Mouse (Mus musculus): ENCODE measurements around the gene 1500009L16Rik. TPM values are rescaled to one million over a fixed set of nuclear protein-coding genes. Genes with fewer than 3 reads are reported as not detected.

1500009L16Rik gene
- polyA plus RNA-seq, 1 experiment from 2014 or later, result 45.4 TPM

- no peak overlapping the region for H3K27ac ChIP-seq
- WGBS, result 88% methylated on average over 5 of the region's 5 CpGs
- H3K27me3 ChIP-seq (ENCODE audit: insufficient read depth, poor library complexity, severe bottlenecking), result 0 out of 2 replicates have a peak, but pooled peaks cover 7% of the 10 kb centered on the region
- peaks cover 12% of the 10 kb centered on the region for H3K4me1 ChIP-seq (replicated peaks)
- H3K4me3 ChIP-seq, result no peak overlapping the region
- peaks cover 5% of the 10 kb centered on the region; the same call in 1 of the 2 replicates for H3K9me3 ChIP-seq
- H3K36me3 ChIP-seq, result no peaks in the 10 kb centered on the region
- no peak for DNase-seq (ENCODE audit: low spot score)
Measured at GRCm38 (mm10) chr10:83727846-83728245, 5.2 kb downstream of the 1500009L16Rik start.

- Histone ChIP-seq H3K27ac (no peak overlapping the region), H3K9me3 (peaks cover 5% of the 10 kb centered on the region; the same call in 1 of the 2 replicates), H3K4me3 (no peak overlapping the region), H3K27me3 (ENCODE audit: insufficient read depth, poor library complexity, severe bottlenecking) (0 out of 2 replicates have a peak, but pooled peaks cover 7% of the 10 kb centered on the region), H3K36me3 (no peaks in the 10 kb centered on the region), H3K4me1 (replicated peaks) (peaks cover 5% of the 10 kb centered on the region)
- 74% methylated on average over 6 of the region's 6 CpGs for WGBS
- no peak for DNase-seq (ENCODE audit: low spot score)
Measured at GRCm38 (mm10) chr10:83728529-83728928, 5.9 kb downstream of the 1500009L16Rik start.

GRCm38 (mm10) chr10:83729076-83729475 lies 6.4 kb downstream of the 1500009L16Rik start:
- DNase-seq (ENCODE audit: low spot score), result no peak

GRCm38 (mm10) chr10:83729492-83729891 lies 6.8 kb downstream of the 1500009L16Rik start:
- H3K9me3 ChIP-seq, result peaks cover 5% of the 10 kb centered on the region; the same call in 1 of the 2 replicates
- no peaks in the 10 kb centered on the region for H3K4me1 ChIP-seq (replicated peaks)
- H3K4me3 ChIP-seq, result no peak overlapping the region
- 30% methylated on average over 7 of the region's 7 CpGs for WGBS
- H3K27me3 ChIP-seq (ENCODE audit: insufficient read depth, poor library complexity, severe bottlenecking), result no peaks in the 10 kb centered on the region
- DNase-seq (ENCODE audit: low spot score), result peak; percentile 84
- H3K36me3 ChIP-seq, result no peaks in the 10 kb centered on the region
- no peak overlapping the region for H3K27ac ChIP-seq

More at GRCm38 (mm10) chr10:83729076-83729475, 6.4 kb downstream of the 1500009L16Rik start:
- Histone ChIP-seq H3K36me3 (no peaks in the 10 kb centered on the region), H3K4me1 (replicated peaks) (no peaks in the 10 kb centered on the region), H3K4me3 (no peak overlapping the region), H3K27me3 (ENCODE audit: insufficient read depth, poor library complexity, severe bottlenecking) (0 out of 2 replicates have a peak, but pooled peaks cover 2% of the 10 kb centered on the region), H3K27ac (no peak overlapping the region), H3K9me3 (peaks cover 5% of the 10 kb centered on the region; the same call in 1 of the 2 replicates)
- 74% methylated on average over 3 of the region's 3 CpGs for WGBS

GRCm38 (mm10) chr10:83733725-83734124 lies 11.1 kb downstream of the 1500009L16Rik start:
- Histone ChIP-seq H3K27me3 (ENCODE audit: insufficient read depth, poor library complexity, severe bottlenecking) (no peaks in the 10 kb centered on the region), H3K9me3 (no peaks in the 10 kb centered on the region), H3K27ac (no peak overlapping the region), H3K4me1 (replicated peaks) (0 out of 2 replicates have a peak, but pooled peaks cover 7% of the 10 kb centered on the region), H3K36me3 (peaks cover 3% of the 10 kb centered on the region; the same call in 1 of the 2 replicates), H3K4me3 (no peak overlapping the region)
- 85% methylated on average over 4 of the region's 4 CpGs for WGBS
- no peak for DNase-seq (ENCODE audit: low spot score)

GRCm38 (mm10) chr10:83738996-83739655 lies 16.5 kb downstream of the 1500009L16Rik start:
- peaks cover 18% of the 10 kb centered on the region for H3K9me3 ChIP-seq
- no peak for DNase-seq (ENCODE audit: low spot score)
- H3K27me3 ChIP-seq (ENCODE audit: insufficient read depth, poor library complexity, severe bottlenecking), result no peaks in the 10 kb centered on the region
- H3K4me1 ChIP-seq (replicated peaks), result 0 out of 2 replicates have a peak, but pooled peaks cover 7% of the 10 kb centered on the region
- no peak overlapping the region for H3K4me3 ChIP-seq
- H3K36me3 ChIP-seq, result peaks cover 14% of the 10 kb centered on the region
- WGBS, result 84% methylated on average over 15 of the region's 15 CpGs
- H3K27ac ChIP-seq, result no peak overlapping the region

- H3K4me3 ChIP-seq, result no peak overlapping the region
- H3K36me3 ChIP-seq, result peaks cover 11% of the 10 kb centered on the region; the same call in 1 of the 2 replicates
- 94% methylated on average over 3 of the region's 3 CpGs for WGBS
- H3K9me3 ChIP-seq, result peaks cover 21% of the 10 kb centered on the region
- no peaks in the 10 kb centered on the region for H3K27me3 ChIP-seq (ENCODE audit: insufficient read depth, poor library complexity, severe bottlenecking)
- H3K4me1 ChIP-seq (replicated peaks), result no peaks in the 10 kb centered on the region
- no peak for DNase-seq (ENCODE audit: low spot score)
- no peak overlapping the region for H3K27ac ChIP-seq
Measured at GRCm38 (mm10) chr10:83744656-83745055, 22.0 kb downstream of the 1500009L16Rik start.

GRCm38 (mm10) chr10:83753056-83753455 lies 30.4 kb downstream of the 1500009L16Rik start:
- WGBS, result 91% methylated on average over 1 of the region's 1 CpGs
- H3K27ac ChIP-seq, result no peak overlapping the region
- no peaks in the 10 kb centered on the region for H3K4me1 ChIP-seq (replicated peaks)
- DNase-seq (ENCODE audit: low spot score), result no peak
- H3K27me3 ChIP-seq (ENCODE audit: insufficient read depth, poor library complexity, severe bottlenecking), result no peaks in the 10 kb centered on the region
- no peak overlapping the region for H3K4me3 ChIP-seq
- H3K36me3 ChIP-seq, result no peaks in the 10 kb centered on the region
- H3K9me3 ChIP-seq, result no peaks in the 10 kb centered on the region

GRCm38 (mm10) chr10:83757343-83757962 lies 34.8 kb downstream of the 1500009L16Rik start:
- DNase-seq (ENCODE audit: low spot score), result no peak
- H3K4me3 ChIP-seq, result no peak overlapping the region
- no peaks in the 10 kb centered on the region for H3K27me3 ChIP-seq (ENCODE audit: insufficient read depth, poor library complexity, severe bottlenecking)
- WGBS, result 91% methylated on average over 17 of the region's 17 CpGs
- H3K9me3 ChIP-seq, result no peaks in the 10 kb centered on the region
- H3K27ac ChIP-seq, result no peak overlapping the region
- no peaks in the 10 kb centered on the region for H3K4me1 ChIP-seq (replicated peaks)
- H3K36me3 ChIP-seq, result 0 out of 2 replicates have a peak, but pooled peaks cover 2% of the 10 kb centered on the region

- Histone ChIP-seq H3K4me1 (replicated peaks) (no peaks in the 10 kb centered on the region), H3K27me3 (ENCODE audit: insufficient read depth, poor library complexity, severe bottlenecking) (no peaks in the 10 kb centered on the region), H3K36me3 (0 out of 2 replicates have a peak, but pooled peaks cover 7% of the 10 kb centered on the region), H3K9me3 (no peaks in the 10 kb centered on the region), H3K4me3 (no peak overlapping the region), H3K27ac (no peak overlapping the region)
- DNase-seq (ENCODE audit: low spot score), result no peak
- 89% methylated on average over 13 of the region's 13 CpGs for WGBS
Measured at GRCm38 (mm10) chr10:83758732-83759131, 36.1 kb downstream of the 1500009L16Rik start.

- H3K27ac ChIP-seq, result no peak overlapping the region
- peaks cover 15% of the 10 kb centered on the region for H3K36me3 ChIP-seq
- WGBS, result 66% methylated on average over 2 of the region's 2 CpGs
- peaks cover 5% of the 10 kb centered on the region; the same call in 1 of the 2 replicates for H3K9me3 ChIP-seq
- H3K4me1 ChIP-seq (replicated peaks), result no peaks in the 10 kb centered on the region
- no peak overlapping the region for H3K4me3 ChIP-seq
- no peaks in the 10 kb centered on the region for H3K27me3 ChIP-seq (ENCODE audit: insufficient read depth, poor library complexity, severe bottlenecking)
- DNase-seq (ENCODE audit: low spot score), result no peak
Measured at GRCm38 (mm10) chr10:83760535-83760934, 37.9 kb downstream of the 1500009L16Rik start.

GRCm38 (mm10) chr10:83763891-83764290 lies 41.2 kb downstream of the 1500009L16Rik start:
- H3K36me3 ChIP-seq, result peaks cover 15% of the 10 kb centered on the region
- H3K4me1 ChIP-seq (replicated peaks), result no peaks in the 10 kb centered on the region
- no peaks in the 10 kb centered on the region for H3K27me3 ChIP-seq (ENCODE audit: insufficient read depth, poor library complexity, severe bottlenecking)
- no peak overlapping the region for H3K27ac ChIP-seq
- no peak for DNase-seq (ENCODE audit: low spot score)
- WGBS, result 87% methylated on average over 4 of the region's 4 CpGs
- H3K4me3 ChIP-seq, result no peak overlapping the region
- peaks cover 5% of the 10 kb centered on the region; the same call in 1 of the 2 replicates for H3K9me3 ChIP-seq

- peaks cover 15% of the 10 kb centered on the region for H3K36me3 ChIP-seq
- H3K4me3 ChIP-seq, result no peak overlapping the region
- peaks cover 5% of the 10 kb centered on the region; the same call in 1 of the 2 replicates for H3K9me3 ChIP-seq
- no peaks in the 10 kb centered on the region for H3K27me3 ChIP-seq (ENCODE audit: insufficient read depth, poor library complexity, severe bottlenecking)
- no peak for DNase-seq (ENCODE audit: low spot score)
- no peak overlapping the region for H3K27ac ChIP-seq
- H3K4me1 ChIP-seq (replicated peaks), result no peaks in the 10 kb centered on the region
Measured at GRCm38 (mm10) chr10:83766882-83767281, 44.2 kb downstream of the 1500009L16Rik start.
